Mouse (Mus musculus): Measurements from ENCODE around the gene Sypl2. TPM values are rescaled to one million over a fixed set of nuclear protein-coding genes. Genes with fewer than 3 reads are reported as not detected.

The Sypl2 gene
- polyA plus RNA-seq, 1 experiment from 2014 or later, result 11.4 TPM

Other genes starting within 250 kb of the Sypl2 start
- 60.5 and 64.7 TPM in 2 replicates for gene Gstm2, start 240.2 kb downstream of the Sypl2 start, polyA plus RNA-seq (2014; fragmentation: Nextera tagmentation; extraction: Ambion mirVana)
- 223 and 225 TPM in 2 replicates for gene Gstm1, start 208.7 kb downstream of the Sypl2 start, polyA plus RNA-seq (2014; fragmentation: Nextera tagmentation; extraction: Ambion mirVana)
- 14.1 and 14.2 TPM in 2 replicates for gene Gstm4, start 181.8 kb downstream of the Sypl2 start, polyA plus RNA-seq (2014; fragmentation: Nextera tagmentation; extraction: Ambion mirVana)
- gene Ampd2, start 140.0 kb downstream of the Sypl2 start, polyA plus RNA-seq (2014; fragmentation: Nextera tagmentation; extraction: Ambion mirVana), result 31.6 and 33.8 TPM in 2 replicates
- 0.35 and 0.53 TPM in 2 replicates for gene Gnat2, start 133.9 kb downstream of the Sypl2 start, polyA plus RNA-seq (2014; fragmentation: Nextera tagmentation; extraction: Ambion mirVana)
- 157 and 172 TPM in 2 replicates for gene Gnai3, start 80.5 kb downstream of the Sypl2 start, polyA plus RNA-seq (2014; fragmentation: Nextera tagmentation; extraction: Ambion mirVana)
- 0.42 and 0.45 TPM in 2 replicates for gene Gpr61, start 71.8 kb downstream of the Sypl2 start, polyA plus RNA-seq (2014; fragmentation: Nextera tagmentation; extraction: Ambion mirVana)
- gene Amigo1, start 40.3 kb downstream of the Sypl2 start, polyA plus RNA-seq (2014; fragmentation: Nextera tagmentation; extraction: Ambion mirVana), result 5.1 and 5.3 TPM in 2 replicates
- 1.9 and 2.7 TPM in 2 replicates for gene Cyb561d1, start 25.4 kb downstream of the Sypl2 start, polyA plus RNA-seq (2014; fragmentation: Nextera tagmentation; extraction: Ambion mirVana)
- gene Atxn7l2, start 15.7 kb downstream of the Sypl2 start, polyA plus RNA-seq (2014; fragmentation: Nextera tagmentation; extraction: Ambion mirVana), result 15.6 and 20.2 TPM in 2 replicates
- gene Psma5, start 30.3 kb upstream of the Sypl2 start, polyA plus RNA-seq (2014; fragmentation: Nextera tagmentation; extraction: Ambion mirVana), result 303 and 324 TPM in 2 replicates
- 16.5 and 18.0 TPM in 2 replicates for gene Sort1, start 57.4 kb upstream of the Sypl2 start, polyA plus RNA-seq (2014; fragmentation: Nextera tagmentation; extraction: Ambion mirVana)
- gene Mybphl, start 138.3 kb upstream of the Sypl2 start, polyA plus RNA-seq (2014; fragmentation: Nextera tagmentation; extraction: Ambion mirVana), result not detected in 2 replicates
- gene Psrc1, start 157.2 kb upstream of the Sypl2 start, polyA plus RNA-seq (2014; fragmentation: Nextera tagmentation; extraction: Ambion mirVana), result 31.2 and 38.1 TPM in 2 replicates
- gene Celsr2, start 188.9 kb upstream of the Sypl2 start, polyA plus RNA-seq (2014; fragmentation: Nextera tagmentation; extraction: Ambion mirVana), result 11.8 and 13.9 TPM in 2 replicates
- gene Sars, start 218.6 kb upstream of the Sypl2 start, polyA plus RNA-seq (2014; fragmentation: Nextera tagmentation; extraction: Ambion mirVana), result 111 and 125 TPM in 2 replicates

Measured in embryonic facial prominence, embryonic 14.5 days (tissue).